Mouse (Mus musculus) cerebellum, adult 2 months (tissue): ENCODE results near the gene Zfp738. TPM values are rescaled to one million over a fixed set of nuclear protein-coding genes. Genes with fewer than 3 reads are reported as not detected.
"Not testable (repeated sequence)": the region's sequence is repeated elsewhere in the genome, so short reads cannot be mapped to it uniquely, and the experiment has no call there.

ENCODE experiments used
- DNase-seq, 2 experiments: peaks; one replicate each; pipeline ENCODE4 v3.0.0; 2021
- H3K27ac ChIP-seq: fragments of 200-500 bp; 2 replicates; pipeline ENCODE4 v1.5.1; 2012; ENCODE audit warnings: low read length, control low read depth, inconsistent platforms; ENCODE audit not compliant: insufficient read depth
- H3K27me3 ChIP-seq: fragments of 200-500 bp; 2 replicates; pipeline ENCODE4 v1.6.1; 2012; ENCODE audit warnings: inconsistent platforms, mild to moderate bottlenecking, low read length, moderate library complexity; ENCODE audit not compliant: control insufficient read depth, insufficient read depth
- H3K4me1 ChIP-seq: fragments of 200-500 bp; 2 replicates; pipeline ENCODE4 v1.6.1; 2011; ENCODE audit warnings: low read length; ENCODE audit not compliant: control insufficient read depth, insufficient read depth
- H3K4me3 ChIP-seq: fragments of 200-500 bp; replicated peaks from 2 replicates; pipeline ENCODE3; 2011; ENCODE audit warnings: mild to moderate bottlenecking, low read depth, low read length, control low read depth; ENCODE audit not compliant: insufficient read depth
- CTCF ChIP-seq: fragments of 200-500 bp; IDR thresholded peaks from 2 replicates; pipeline ENCODE4 v1.5.1; 2011; ENCODE audit warnings: low read depth, mild to moderate bottlenecking, control low read depth, low read length, moderate library complexity, borderline replicate concordance; ENCODE audit not compliant: insufficient read depth
- POLR2A ChIP-seq: fragments of 200-500 bp; IDR thresholded peaks from 2 replicates; pipeline ENCODE4 v1.6.1; 2011; ENCODE audit warnings: low read length, control low read depth, borderline replicate concordance; ENCODE audit not compliant: insufficient read depth
- WGBS: fragments of 180-500 bp; shearing (Covaris S2); methylation state at CpG from one replicate; pipeline ENCODE4 v1.1.7; 2018; 5-methylcytosine and 5-hydroxymethylcytosine counted together
- polyA plus RNA-seq: library from polyadenylated mRNA; depleted of rRNA; stranded (reverse); fragments of >200 nt; gene quantifications from 2 replicates; pipeline ENCODE4 v1.2.3, GENCODE M21; 2012; rRNA removed

Gene Zfp738
- polyA plus RNA-seq, 1 experiment, result 11.5 TPM

- not testable (repeated sequence) for H3K4me1 ChIP-seq, H3K27me3 ChIP-seq
- DNase-seq, result peak; percentile 86 to 90
- 6% methylated on average over 16 of the region's 16 CpGs for WGBS
- TF ChIP-seq POLR2A, result peak; percentile 36; the same call in 1 of the 2 replicates
- H3K4me3 ChIP-seq, result peak overlapping the region; percentile 94
- peak overlapping the region; percentile 47 for H3K27ac ChIP-seq
Measured at GRCm38 (mm10) chr13:67682959-67683735, 3.7 kb downstream of the Zfp738 start.

GRCm38 (mm10) chr13:67674902-67675301 is 12.0 kb downstream of the Zfp738 start:
- H3K27me3 ChIP-seq, result no peaks in the 10 kb centered on the region
- no peak for DNase-seq
- 95% methylated on average over 2 of the region's 2 CpGs for WGBS
- no peaks in the 10 kb centered on the region for H3K4me1 ChIP-seq
- H3K4me3 ChIP-seq, result no peak overlapping the region
- H3K27ac ChIP-seq, result no peak overlapping the region
- TF ChIP-seq CTCF (no peak), POLR2A (no peak)

- TF ChIP-seq CTCF (no peak), POLR2A (no peak)
- Histone ChIP-seq H3K4me3 (no peak overlapping the region), H3K27me3 (no peaks in the 10 kb centered on the region), H3K27ac (no peak overlapping the region), H3K4me1 (no peaks in the 10 kb centered on the region)
- DNase-seq, result no peak
- WGBS, result 32% methylated on average over 3 of the region's 3 CpGs
Measured at GRCm38 (mm10) chr13:67652496-67652895, 34.4 kb downstream of the Zfp738 start.

- H3K4me3 ChIP-seq, result peak within 1 kb of the TSS; percentile 100
- peak; percentile 84 to 87 for DNase-seq
- under 1% methylated on average over 19 of the region's 19 CpGs for WGBS
- H3K27me3 ChIP-seq, result no peaks in the 10 kb centered on the region
- TF ChIP-seq CTCF (peak; percentile 48; the same call in 1 of the 2 replicates), POLR2A (no peak; the same call in 1 of the 2 replicates)
- H3K27ac ChIP-seq, result peak within 1 kb of the TSS; percentile 18; the same call in 1 of the 2 replicates
- H3K4me1 ChIP-seq, result no peaks in the 10 kb centered on the region
Measured at GRCm38 (mm10) chr13:67637294-67638007, 49.4 kb downstream of the Zfp738 start, which contains the start of the genes Gm49345 and Zfp729a. Gene Gm49345 (minus strand): TSS chr13:67637769. Gene Zfp729a (minus strand): TSS chr13:67637791.

- WGBS, result 92% methylated on average over 4 of the region's 4 CpGs
- H3K4me3 ChIP-seq, result no peak overlapping the region
- DNase-seq, result peak in 1 of 2 experiments; percentile 24
- H3K4me1 ChIP-seq, result no peaks in the 10 kb centered on the region
- TF ChIP-seq CTCF (no peak), POLR2A (no peak)
- H3K27me3 ChIP-seq, result no peaks in the 10 kb centered on the region
- no peak overlapping the region for H3K27ac ChIP-seq
Measured at GRCm38 (mm10) chr13:67610108-67610507, 76.8 kb downstream of the Zfp738 start.

- DNase-seq, result peak; percentile 89 to 93
- Histone ChIP-seq H3K27ac (peak within 1 kb of the TSS; percentile 77; the same call in 1 of the 2 replicates), H3K4me3 (peak within 1 kb of the TSS; percentile 85), H3K4me1 (no peaks in the 10 kb centered on the region), H3K27me3 (no peaks in the 10 kb centered on the region)
- TF ChIP-seq CTCF (no peak; the same call in 1 of the 2 replicates), POLR2A (no peak)
- under 1% methylated on average over 20 of the region's 20 CpGs for WGBS
Measured at GRCm38 (mm10) chr13:67609066-67609876, 77.6 kb downstream of the Zfp738 start, which contains the start of gene Zfp729b. Gene Zfp729b (minus strand): TSS chr13:67609707.

Other genes starting within 250 kb of the Zfp738 start
- gene Zfp874a, start 235.4 kb downstream of the Zfp738 start, polyA plus RNA-seq, result 7.4 and 8.4 TPM in 2 replicates
- gene Zfp874b, start 202.8 kb downstream of the Zfp738 start, polyA plus RNA-seq, result 10.0 and 12.6 TPM in 2 replicates
- 7.1 and 7.7 TPM in 2 replicates for gene Zfp58, start 186.5 kb downstream of the Zfp738 start, polyA plus RNA-seq
- not detected in 2 replicates for gene Gm26965, start 160.9 kb downstream of the Zfp738 start, polyA plus RNA-seq
- gene Zfp87, start 160.9 kb downstream of the Zfp738 start, polyA plus RNA-seq, result 27.9 and 29.0 TPM in 2 replicates
- 6.8 and 7.0 TPM in 2 replicates for gene Zfp748, start 133.2 kb downstream of the Zfp738 start, polyA plus RNA-seq
- gene Zfp729b, start 77.4 kb downstream of the Zfp738 start, polyA plus RNA-seq, result 3.8 TPM in 2 replicates
- gene Gm49345, start 49.3 kb downstream of the Zfp738 start, polyA plus RNA-seq, result not detected in 2 replicates
- gene Zfp729a, start 49.3 kb downstream of the Zfp738 start, polyA plus RNA-seq, result 4.2 and 5.1 TPM in 2 replicates
- 4.4 and 4.9 TPM in 2 replicates for gene Zfp65, start 42.1 kb upstream of the Zfp738 start, polyA plus RNA-seq
- 4.0 and 5.0 TPM in 2 replicates for gene Zfp85, start 68.2 kb upstream of the Zfp738 start, polyA plus RNA-seq
- 2.8 and 3.3 TPM in 2 replicates for gene Zfp493, start 92.6 kb upstream of the Zfp738 start, polyA plus RNA-seq
- 5.4 and 6.0 TPM in 2 replicates for gene Zfp273, start 126.7 kb upstream of the Zfp738 start, polyA plus RNA-seq
- gene Gm10037, start 144.0 kb upstream of the Zfp738 start, polyA plus RNA-seq, result 10.4 and 12.3 TPM in 2 replicates
- not detected in 2 replicates for gene BC048507, start 176.3 kb upstream of the Zfp738 start, polyA plus RNA-seq